Mouse (Mus musculus) c-Kit-negative CD71-positive TER-119-positive erythroid progenitor cells, embryonic 14.5 days (primary cell): ENCODE results near the gene Arhgef12.

ENCODE experiments used
- DNase-seq: peaks from one replicate; pipeline ENCODE4 v3.0.0-alpha.2; 2013; ENCODE audit warnings: low read depth, low spot score

Arhgef12 gene

DNA sequence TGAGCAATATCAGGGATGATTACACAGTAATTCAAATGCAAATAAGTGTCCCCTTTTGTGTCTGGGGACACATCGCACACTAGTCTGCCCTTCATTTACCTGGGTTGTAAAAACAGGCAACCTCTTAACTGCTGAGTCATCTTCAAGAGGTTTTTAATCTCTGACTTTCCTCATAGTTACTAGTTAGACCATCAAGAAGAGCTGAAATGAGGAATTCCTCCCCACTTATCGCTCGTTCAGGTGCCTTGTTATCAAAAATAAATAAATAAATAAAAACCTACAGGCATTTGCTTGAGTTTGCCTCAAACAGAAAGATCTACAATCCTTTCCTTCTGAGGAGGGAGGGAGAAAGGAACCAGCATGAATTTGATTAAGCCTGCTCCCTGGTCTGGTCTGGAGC is 1.7 kb upstream of the Arhgef12 start:
- DNase-seq: no peak

DNA sequence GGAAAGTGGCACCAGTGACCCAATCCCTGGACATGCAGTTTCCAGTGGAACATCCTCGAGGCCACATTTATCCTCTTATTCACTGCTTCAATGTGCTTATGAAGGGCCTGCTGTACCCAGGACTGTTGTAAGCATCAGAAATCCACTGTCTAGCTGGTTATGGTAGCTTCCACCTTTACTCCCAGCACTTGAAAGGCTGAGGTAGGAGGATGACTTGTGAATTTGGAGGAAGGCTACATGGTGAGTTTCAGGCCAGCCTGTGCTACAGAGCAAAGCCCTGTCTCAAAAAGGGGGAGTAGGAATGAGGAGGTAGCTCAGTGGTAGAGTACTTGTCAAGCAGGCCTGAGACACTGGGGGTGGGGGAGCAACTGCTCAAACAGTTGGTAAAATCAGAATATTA is 1.0 kb upstream of the Arhgef12 start:
- no peak for DNase-seq

GRCm38 (mm10) chr9:43107555-43107954 is 516 bp upstream of the Arhgef12 start:
- DNase-seq: no peak

DNA sequence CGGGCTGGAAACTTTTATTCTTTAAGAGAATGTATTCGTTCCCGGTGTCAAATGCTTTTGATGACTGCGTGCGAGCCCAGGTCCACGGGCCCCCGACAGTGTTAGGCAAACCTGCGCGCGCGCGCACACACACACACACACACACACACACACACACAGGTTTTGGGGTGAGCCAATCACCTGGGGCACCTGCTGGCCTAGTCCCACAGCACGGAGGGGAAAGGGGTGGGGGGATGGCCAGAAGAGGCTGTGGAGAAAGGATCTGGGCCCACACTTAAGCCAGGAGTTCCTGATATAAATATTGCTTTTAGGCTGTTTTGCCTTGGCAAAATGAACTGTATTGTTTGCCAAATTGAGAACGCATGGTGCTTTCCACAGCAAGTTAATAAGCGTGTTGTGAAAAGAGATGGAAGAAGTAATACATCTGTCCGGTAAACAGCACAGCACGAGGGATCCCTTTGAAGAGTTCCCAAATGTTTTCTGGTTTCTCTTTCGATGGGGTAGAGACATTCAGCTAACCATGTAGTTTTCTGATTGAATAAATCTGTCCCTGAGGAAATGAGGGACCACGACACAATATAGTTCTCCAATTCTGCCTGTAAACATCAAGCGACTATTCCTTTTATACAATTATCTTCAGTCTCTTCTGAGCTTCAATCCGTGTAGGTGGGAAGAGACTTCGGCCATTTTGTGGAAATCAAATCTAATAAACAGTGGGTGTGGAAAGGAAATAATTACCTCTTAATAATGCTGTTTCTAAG is 433 bp downstream of the Arhgef12 start:
- DNase-seq: no peak

- DNase-seq: peak; percentile 62
Measured at GRCm38 (mm10) chr9:43105664-43106361, 1.2 kb downstream of the Arhgef12 start.

DNA sequence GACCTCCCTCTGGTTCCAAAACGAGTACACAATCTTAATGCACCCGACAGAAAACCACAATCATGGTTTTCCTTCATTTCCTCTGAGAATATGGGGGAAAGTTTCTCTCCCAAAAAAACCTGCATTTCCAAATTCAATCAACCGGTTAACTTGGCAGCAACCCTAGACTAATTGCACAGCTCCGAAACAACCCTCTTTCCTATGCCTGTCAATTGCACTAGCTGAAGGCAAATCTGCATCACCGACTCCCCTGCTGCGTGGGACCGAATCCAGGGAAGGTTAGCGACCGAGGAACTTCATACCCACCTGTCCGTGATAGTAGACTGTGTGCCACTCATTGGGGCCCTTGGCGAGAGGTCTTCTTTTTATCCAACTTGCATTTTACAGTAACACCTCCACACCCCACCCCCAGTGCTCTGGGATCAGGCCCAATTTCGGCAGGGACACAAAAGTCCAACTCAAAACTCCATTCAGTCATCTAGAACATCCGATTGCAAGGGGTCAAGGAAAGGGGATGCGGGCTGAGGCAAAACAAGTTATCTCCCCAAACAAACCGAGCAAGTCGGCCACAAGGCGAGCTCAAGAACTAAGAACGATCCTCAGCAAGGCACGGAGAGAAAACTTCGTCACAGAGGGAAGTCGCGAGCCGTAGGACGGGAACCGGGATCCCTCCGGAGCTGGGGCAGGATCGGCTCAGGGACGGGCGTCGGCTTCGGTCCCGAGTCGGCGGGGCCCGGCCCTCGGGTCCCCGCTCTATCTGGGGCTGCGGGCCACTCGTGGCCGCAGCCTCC is 2.0 kb downstream of the Arhgef12 start:
- no peak for DNase-seq

GRCm38 (mm10) chr9:43104526-43104872 is 2.5 kb downstream of the Arhgef12 start:
- no peak for DNase-seq

- peak; percentile 53 for DNase-seq
Measured at GRCm38 (mm10) chr9:43103675-43104299, 3.3 kb downstream of the Arhgef12 start.

DNA sequence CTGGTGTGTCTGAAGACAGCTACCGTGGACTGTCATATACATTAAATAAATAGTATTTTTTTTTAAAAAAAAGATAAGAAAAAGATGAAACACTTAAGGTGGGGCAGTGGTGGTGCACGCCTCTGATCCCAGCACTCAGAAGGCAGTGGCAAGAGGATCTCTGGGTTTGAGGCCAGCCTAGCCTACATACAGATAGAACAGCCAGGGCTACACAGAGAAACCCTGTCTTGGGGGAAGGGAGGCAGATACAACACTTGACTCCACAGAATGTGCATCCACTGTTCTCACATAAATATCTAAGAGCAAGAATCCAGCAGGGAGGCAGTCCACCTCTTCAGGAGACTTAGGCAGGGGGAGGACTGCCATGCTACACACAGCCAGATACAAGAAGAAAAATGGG is 4.1 kb downstream of the Arhgef12 start:
- peak; percentile 51 for DNase-seq

DNA sequence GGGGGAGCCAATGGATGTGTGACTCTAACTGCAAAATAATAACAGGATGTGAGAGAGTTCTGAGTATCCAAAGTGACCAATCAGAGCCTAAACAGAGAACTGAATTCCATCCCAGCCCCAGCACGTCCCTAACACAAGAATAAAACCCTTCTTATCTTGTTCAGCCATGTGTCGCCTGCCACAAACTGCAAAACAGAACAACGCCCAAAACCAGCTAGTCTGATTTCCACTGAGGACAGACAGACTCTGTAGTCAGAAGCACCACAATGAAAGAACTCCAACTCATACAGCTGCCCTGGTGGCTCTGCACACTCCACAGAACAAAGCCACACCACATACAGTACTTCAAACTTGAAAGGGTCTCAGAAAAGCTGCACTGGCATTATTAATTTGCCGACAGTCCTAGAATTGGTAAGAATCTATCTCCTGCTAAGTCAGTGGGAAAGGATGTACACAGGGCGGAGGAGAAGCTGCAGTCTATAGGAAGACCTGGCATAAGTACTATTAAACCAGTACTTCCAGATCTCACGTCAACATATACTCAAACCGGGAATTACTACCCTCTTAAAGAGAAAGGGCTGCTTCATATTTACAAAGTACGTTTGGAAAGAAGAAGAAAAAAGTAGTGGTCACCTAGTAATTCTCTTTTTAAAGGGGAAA is 5.0 kb downstream of the Arhgef12 start:
- DNase-seq: peak; percentile 86

DNA sequence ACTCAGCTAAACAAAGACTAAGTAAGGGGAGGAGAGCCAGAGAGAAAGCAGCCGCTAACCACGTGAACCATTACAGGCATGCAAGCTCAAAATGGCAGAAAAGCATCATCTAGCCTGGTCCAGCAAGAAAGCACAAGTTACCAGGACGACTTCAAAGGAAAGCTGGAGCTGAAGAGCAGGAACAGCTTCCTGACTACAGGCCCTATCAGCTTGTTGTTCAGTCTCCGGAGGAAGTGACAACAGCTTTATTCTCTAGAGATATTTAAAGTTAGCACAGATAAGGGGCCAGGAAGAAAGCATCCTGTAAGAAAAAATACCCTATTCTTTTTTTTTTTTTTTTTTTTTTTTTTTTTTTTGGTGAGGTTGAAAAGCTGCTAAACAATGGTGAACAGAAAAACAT is 8.1 kb downstream of the Arhgef12 start:
- DNase-seq: no peak

DNA sequence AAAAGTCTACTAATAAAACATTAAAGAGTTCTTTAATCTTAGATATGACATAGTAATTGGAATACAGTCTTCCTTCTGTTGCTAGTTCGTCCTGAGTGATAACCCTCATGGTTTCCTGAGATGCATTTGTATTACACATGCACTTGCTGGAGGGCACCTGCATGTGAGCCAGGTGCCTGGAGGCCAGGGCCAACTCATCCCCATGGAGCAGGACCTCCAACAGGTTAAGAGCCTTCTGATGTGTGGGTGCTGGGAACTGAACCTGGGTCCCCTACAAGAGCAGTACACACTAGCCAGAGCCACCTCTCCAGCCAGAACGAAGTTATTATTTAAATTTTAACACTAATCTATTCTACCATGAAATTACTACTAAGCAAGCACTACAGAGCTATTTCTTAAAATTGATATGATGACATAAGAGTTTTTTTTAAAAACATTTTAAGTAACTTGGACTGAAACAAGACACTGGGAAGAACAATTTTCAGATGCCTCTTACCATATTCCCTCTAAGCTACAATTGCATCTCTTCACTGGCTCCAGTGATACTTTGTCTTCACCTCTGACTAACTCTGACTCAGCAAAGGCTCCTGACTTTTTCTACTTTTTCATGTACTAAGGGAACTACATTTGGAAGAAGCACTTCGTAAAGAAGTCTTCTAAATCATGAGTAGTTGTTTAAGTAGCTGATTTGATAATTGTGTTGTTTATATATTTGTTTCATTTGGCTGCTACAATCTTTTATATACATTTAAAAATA is 9.1 kb downstream of the Arhgef12 start:
- no peak for DNase-seq

DNA sequence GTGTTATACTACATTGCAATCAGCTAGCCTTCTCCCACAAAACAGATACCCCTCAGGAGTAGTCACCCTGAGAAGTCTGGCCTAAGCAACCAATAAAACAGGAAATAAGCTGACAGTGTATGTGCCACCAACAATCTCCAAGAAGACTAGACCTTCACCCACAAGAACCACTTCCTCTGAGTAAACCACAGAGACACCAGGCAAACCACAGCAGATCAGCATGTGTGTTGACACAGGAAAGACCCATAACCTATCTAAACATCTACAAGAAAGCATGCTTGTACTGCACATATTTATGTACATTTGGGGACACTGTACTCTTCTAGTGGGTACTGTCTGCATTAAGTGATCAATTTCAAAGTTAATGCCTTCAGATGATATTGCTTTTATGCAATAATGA is 10.7 kb downstream of the Arhgef12 start:
- DNase-seq: no peak

- no peak for DNase-seq
Measured at GRCm38 (mm10) chr9:43094828-43095227, 12.2 kb downstream of the Arhgef12 start.

GRCm38 (mm10) chr9:43093803-43094202 is 13.2 kb downstream of the Arhgef12 start:
- no peak for DNase-seq

DNA sequence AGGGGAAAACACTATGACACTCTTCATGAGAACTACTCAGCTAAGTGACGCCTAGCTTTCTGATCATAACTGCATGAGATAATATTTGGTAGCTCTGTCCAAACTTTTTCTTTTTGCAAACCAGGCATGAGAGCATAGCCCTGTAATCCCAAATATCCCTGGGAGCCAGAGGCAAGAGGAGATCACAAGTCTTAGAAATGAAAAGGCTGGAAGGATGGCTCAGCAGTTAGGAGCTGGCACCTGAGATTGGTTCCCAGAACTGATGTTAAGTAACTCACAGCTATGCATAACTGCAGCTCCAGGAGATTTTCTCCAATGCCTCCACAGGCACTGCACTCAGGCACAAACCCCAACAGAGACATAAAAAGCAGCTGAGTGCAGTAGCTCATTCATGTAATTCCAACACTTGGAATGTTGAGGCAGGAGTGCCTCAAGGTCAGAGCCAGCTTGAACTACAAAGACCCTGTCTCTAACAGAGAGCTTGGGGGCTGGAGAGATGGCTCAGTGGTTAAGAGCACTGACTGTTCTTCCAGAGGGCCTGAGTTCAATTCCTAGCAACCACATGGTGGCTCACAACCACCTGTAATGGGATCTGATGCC is 21.3 kb downstream of the Arhgef12 start:
- DNase-seq: no peak

DNA sequence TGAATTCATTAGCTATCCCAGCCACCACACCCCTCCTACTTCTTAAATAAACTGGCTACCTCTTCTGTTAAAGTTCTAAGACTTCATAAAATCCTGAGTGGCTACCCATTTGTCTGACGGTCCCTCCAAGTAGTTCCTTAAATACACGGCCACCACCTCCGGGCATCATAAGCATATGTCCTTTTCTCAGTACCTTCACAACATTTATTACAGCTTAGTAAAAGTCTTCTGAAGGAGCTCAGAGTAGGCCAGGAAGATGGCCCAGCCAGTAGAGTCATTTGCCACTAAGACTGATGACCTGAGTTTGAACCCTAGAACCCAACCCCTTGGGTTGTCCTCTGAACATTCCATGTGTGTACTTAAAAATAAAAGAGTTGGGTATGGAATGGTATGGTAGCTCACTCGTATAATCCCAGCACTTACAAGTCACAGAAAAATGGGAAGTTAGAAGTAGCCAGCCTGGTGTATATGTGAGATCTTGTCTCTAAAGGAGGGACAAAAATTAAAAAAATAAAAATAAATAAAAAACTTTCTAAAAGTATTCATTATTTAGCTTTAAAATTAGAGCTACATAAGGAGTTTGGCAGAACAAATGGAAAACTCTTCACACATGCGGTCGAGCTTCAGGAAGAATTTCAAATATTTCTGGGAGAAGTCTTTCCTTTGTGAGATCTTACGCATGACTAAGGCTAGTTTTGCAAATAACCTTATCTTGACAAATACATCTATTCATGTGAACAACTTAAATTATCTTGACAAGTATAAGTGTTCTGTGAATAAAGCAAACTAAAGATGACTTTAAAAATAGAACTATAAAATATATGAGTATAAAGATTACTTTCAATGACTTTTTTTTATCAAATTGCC is 22.3 kb downstream of the Arhgef12 start:
- no peak for DNase-seq

GRCm38 (mm10) chr9:43083441-43084055 is 23.5 kb downstream of the Arhgef12 start:
- DNase-seq: no peak

- DNase-seq: no peak
Measured at GRCm38 (mm10) chr9:43078711-43079110, 28.3 kb downstream of the Arhgef12 start.
